Mouse (Mus musculus) intestine, embryonic 16.5 days (tissue): ENCODE results near the gene Vezt. TPM values are rescaled to one million over a fixed set of nuclear protein-coding genes. Genes with fewer than 3 reads are reported as not detected.
A peak's percentile ranks its signal among the peaks of the same experiment; 100 is the strongest.

ENCODE experiments used
- ATAC-seq: fragments of 200-750 bp; cut with Nextera tagmentation; 2 replicates; pipeline ENCODE4 v1.8.0; 2017; ENCODE audit warnings: moderate TSS enrichment, moderate library complexity
- H3K27ac ChIP-seq: fragments of 300-500 bp; sonication (generic); 2 replicates; pipeline ENCODE4 v1.5.1; 2014; ENCODE audit warnings: mild to moderate bottlenecking, low read length
- H3K27me3 ChIP-seq: fragments of 300-500 bp; sonication (generic); replicated peaks from 2 replicates; pipeline ENCODE4 v1.6.1; 2014; ENCODE audit warnings: low read length, control low read depth, mixed read lengths; ENCODE audit not compliant: control insufficient read depth, insufficient read depth
- H3K36me3 ChIP-seq: fragments of 300-500 bp; sonication (generic); 2 replicates; pipeline ENCODE4 v1.6.1; 2014; ENCODE audit warnings: low read length, control low read depth; ENCODE audit not compliant: control insufficient read depth, insufficient read depth
- H3K4me1 ChIP-seq: fragments of 300-500 bp; sonication (generic); 2 replicates; pipeline ENCODE4 v1.6.1; 2014; ENCODE audit warnings: low read length, control low read depth, mixed read lengths; ENCODE audit not compliant: control insufficient read depth, insufficient read depth
- H3K4me2 ChIP-seq: fragments of 300-500 bp; sonication (generic); 2 replicates; pipeline ENCODE4 v1.6.1; 2014; ENCODE audit warnings: low read depth, low read length, control low read depth
- H3K4me3 ChIP-seq: fragments of 300-500 bp; sonication (generic); 2 replicates; pipeline ENCODE4 v1.5.1; 2014; ENCODE audit warnings: mild to moderate bottlenecking, low read length
- H3K9ac ChIP-seq: fragments of 300-500 bp; sonication (generic); 2 replicates; pipeline ENCODE4 v1.6.1; 2014; ENCODE audit warnings: low read depth, low read length
- H3K9me3 ChIP-seq: fragments of 300-500 bp; sonication (generic); 2 replicates; pipeline ENCODE4 v1.6.1; 2016; ENCODE audit warnings: low read length, control low read depth; ENCODE audit not compliant: control insufficient read depth
- WGBS: fragments of 180-500 bp; shearing (Covaris S2); extraction: QIAGEN DNeasy Blood & Tissue Kit; methylation state at CpG from one replicate; pipeline ENCODE4 v1.1.7; 2014; 5-methylcytosine and 5-hydroxymethylcytosine counted together
- polyA plus RNA-seq: library from polyadenylated mRNA; unstranded; fragments of >200 nt; fragmentation: Nextera tagmentation; extraction: Ambion mirVana; gene quantifications from 2 replicates; pipeline ENCODE4 v1.2.1, GENCODE M21; 2015

Vezt gene
- polyA plus RNA-seq, 1 experiment from 2014 or later, result 18.5 TPM

DNA sequence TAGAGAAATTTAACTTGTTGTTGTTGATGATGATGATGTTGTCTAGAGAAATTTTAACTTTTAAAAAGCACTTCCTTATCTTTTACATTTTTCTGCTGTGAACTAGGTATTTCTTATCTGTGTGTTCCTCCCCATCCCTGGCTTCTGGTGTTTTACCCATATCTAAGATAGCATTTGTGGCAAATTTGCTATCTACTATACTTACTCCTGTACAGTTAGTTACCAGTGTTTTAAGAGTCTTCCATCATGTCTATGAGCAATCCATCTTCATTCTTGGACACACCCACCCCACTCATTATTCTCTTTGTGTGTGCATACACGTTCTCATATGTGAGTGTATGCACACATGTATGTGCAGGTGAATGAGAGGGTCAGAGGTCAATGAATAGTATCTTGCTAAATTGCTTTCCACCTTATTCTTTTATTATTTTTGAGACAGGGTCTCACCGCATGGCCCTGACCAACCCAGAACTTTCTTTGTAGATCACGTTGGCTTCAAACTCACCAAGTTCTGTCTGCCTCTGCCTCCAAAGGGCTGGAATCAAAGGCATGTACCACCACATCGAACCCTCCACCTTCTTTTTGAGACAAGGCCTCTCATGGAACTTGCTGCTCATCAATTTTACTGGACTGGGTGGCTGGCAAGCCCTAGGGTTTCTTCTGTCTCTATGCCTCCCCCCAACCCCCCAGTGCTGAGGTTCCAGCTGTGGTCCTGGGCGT, 123.3 kb downstream of the Vezt start:
- Histone ChIP-seq H3K27ac (no peak overlapping the region), H3K9ac (no peak overlapping the region), H3K36me3 (no peaks in the 10 kb centered on the region), H3K27me3 (no peaks in the 10 kb centered on the region), H3K4me2 (no peak overlapping the region), H3K9me3 (no peaks in the 10 kb centered on the region), H3K4me1 (no peaks in the 10 kb centered on the region), H3K4me3 (no peak overlapping the region)
- 85% methylated on average over 5 of the region's 5 CpGs for WGBS
- no peak for ATAC-seq

GRCm38 (mm10) chr10:93911326-93911725, 124.3 kb downstream of the Vezt start:
- Histone ChIP-seq H3K4me1 (no peaks in the 10 kb centered on the region), H3K9me3 (no peaks in the 10 kb centered on the region), H3K36me3 (no peaks in the 10 kb centered on the region), H3K4me2 (no peak overlapping the region), H3K4me3 (no peak overlapping the region), H3K27ac (no peak overlapping the region), H3K9ac (no peak overlapping the region), H3K27me3 (no peaks in the 10 kb centered on the region)
- ATAC-seq, result no peak
- 71% methylated on average over 5 of the region's 5 CpGs for WGBS

- Histone ChIP-seq H3K4me2 (no peak overlapping the region), H3K4me3 (no peak overlapping the region), H3K9me3 (no peaks in the 10 kb centered on the region), H3K27me3 (no peaks in the 10 kb centered on the region), H3K9ac (no peak overlapping the region), H3K4me1 (no peaks in the 10 kb centered on the region), H3K27ac (no peak overlapping the region), H3K36me3 (no peaks in the 10 kb centered on the region)
- no peak for ATAC-seq
- WGBS, result 70% methylated on average over 5 of the region's 5 CpGs
Measured at GRCm38 (mm10) chr10:93909811-93910446, 125.7 kb downstream of the Vezt start.

DNA sequence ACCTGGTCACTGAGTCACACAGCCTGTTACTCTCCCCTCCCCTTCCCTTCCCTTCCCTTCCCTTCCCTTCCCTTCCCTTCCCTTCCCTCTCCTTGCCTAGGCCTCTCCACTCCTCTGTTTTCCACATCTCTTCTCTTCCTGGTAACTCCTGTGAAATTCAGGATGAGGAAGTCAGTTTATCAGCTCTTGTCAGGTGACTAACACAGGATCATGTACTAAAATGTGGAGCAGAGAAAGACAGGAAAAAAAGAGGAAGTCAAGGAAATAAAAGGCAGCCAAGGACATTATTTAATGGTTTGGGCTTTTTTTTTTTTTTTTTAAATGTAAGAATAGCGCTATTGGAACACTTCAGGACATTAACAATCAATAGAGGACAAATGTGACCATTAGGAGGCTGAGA, 126.6 kb downstream of the Vezt start:
- Histone ChIP-seq H3K36me3 (no peaks in the 10 kb centered on the region), H3K4me2 (no peak overlapping the region), H3K27ac (no peak overlapping the region), H3K4me3 (no peak overlapping the region), H3K27me3 (no peaks in the 10 kb centered on the region), H3K4me1 (no peaks in the 10 kb centered on the region), H3K9ac (no peak overlapping the region), H3K9me3 (no peaks in the 10 kb centered on the region)
- WGBS, result 100% methylated on average over 1 of the region's 1 CpGs
- peak; percentile 50 for ATAC-seq

DNA sequence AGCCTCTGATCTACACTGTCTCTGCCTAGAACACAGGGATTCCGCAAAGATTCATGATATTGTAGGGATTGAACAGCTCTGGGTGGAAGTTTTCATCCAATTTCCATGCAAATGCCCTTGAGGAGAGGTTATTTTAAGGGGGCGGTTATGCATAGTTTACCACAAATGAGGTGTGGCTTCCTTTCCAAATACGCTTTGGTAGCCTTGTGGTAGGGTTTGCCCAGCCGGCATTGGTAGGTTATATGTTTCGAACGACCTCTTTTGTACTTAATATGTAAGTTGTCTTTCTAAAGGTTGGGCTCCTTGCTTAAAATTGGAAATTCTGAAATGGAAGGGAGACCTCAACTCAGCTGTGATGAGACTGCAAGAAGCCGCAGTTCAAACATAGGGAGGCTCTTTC, 127.1 kb downstream of the Vezt start:
- H3K9ac ChIP-seq, result no peak overlapping the region
- H3K4me2 ChIP-seq, result no peak overlapping the region
- no peaks in the 10 kb centered on the region for H3K27me3 ChIP-seq
- no peaks in the 10 kb centered on the region for H3K36me3 ChIP-seq
- no peaks in the 10 kb centered on the region for H3K9me3 ChIP-seq
- H3K4me3 ChIP-seq, result no peak overlapping the region
- WGBS, result 94% methylated on average over 7 of the region's 7 CpGs
- H3K27ac ChIP-seq, result no peak overlapping the region
- ATAC-seq, result no peak
- no peaks in the 10 kb centered on the region for H3K4me1 ChIP-seq

DNA sequence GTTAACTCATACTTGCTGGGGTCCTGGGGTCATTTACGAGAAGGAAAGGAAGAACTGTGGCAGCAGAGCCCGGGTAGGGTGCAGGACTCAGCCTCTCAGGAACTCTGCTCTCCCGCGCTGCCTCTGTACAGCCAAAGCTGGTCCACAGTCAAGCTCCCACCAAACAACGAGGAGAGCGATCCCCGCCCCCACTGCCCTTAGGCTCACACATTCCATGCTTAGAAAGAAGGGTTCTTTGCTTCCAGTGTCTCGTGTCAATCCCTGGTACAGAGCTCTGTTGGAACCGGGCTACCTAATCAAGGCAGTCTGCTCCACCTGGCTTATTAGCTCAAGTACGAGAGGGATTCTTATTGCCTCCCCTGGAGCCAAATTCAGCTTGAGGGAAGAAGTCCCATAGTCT, 128.2 kb downstream of the Vezt start:
- Histone ChIP-seq H3K4me1 (no peaks in the 10 kb centered on the region), H3K9me3 (no peaks in the 10 kb centered on the region), H3K4me3 (no peak overlapping the region), H3K27me3 (no peaks in the 10 kb centered on the region), H3K27ac (no peak overlapping the region), H3K4me2 (no peak overlapping the region), H3K36me3 (no peaks in the 10 kb centered on the region), H3K9ac (no peak overlapping the region)
- 51% methylated on average over 10 of the region's 10 CpGs for whole genome bisulfite sequencing
- ATAC-seq, result no peak

GRCm38 (mm10) chr10:93899907-93900306, 135.7 kb downstream of the Vezt start:
- WGBS, result 82% methylated on average over 11 of the region's 11 CpGs
- no peaks in the 10 kb centered on the region for H3K36me3 ChIP-seq
- H3K9me3 ChIP-seq, result no peaks in the 10 kb centered on the region
- H3K4me1 ChIP-seq, result no peaks in the 10 kb centered on the region
- H3K4me2 ChIP-seq, result no peak overlapping the region
- ATAC-seq, result peak; percentile 17; the same call in 1 of the 2 replicates
- H3K9ac ChIP-seq, result no peak overlapping the region
- H3K27me3 ChIP-seq, result no peaks in the 10 kb centered on the region
- H3K4me3 ChIP-seq, result no peak overlapping the region
- no peak overlapping the region for H3K27ac ChIP-seq

GRCm38 (mm10) chr10:93899303-93899702, 136.3 kb downstream of the Vezt start:
- Histone ChIP-seq H3K9ac (no peak overlapping the region), H3K4me1 (no peaks in the 10 kb centered on the region), H3K4me2 (no peak overlapping the region), H3K4me3 (no peak overlapping the region), H3K27ac (no peak overlapping the region), H3K27me3 (no peaks in the 10 kb centered on the region), H3K36me3 (no peaks in the 10 kb centered on the region), H3K9me3 (no peaks in the 10 kb centered on the region)
- ATAC-seq, result peak; percentile 92
- 48% methylated on average over 2 of the region's 2 CpGs for whole genome bisulfite sequencing

DNA sequence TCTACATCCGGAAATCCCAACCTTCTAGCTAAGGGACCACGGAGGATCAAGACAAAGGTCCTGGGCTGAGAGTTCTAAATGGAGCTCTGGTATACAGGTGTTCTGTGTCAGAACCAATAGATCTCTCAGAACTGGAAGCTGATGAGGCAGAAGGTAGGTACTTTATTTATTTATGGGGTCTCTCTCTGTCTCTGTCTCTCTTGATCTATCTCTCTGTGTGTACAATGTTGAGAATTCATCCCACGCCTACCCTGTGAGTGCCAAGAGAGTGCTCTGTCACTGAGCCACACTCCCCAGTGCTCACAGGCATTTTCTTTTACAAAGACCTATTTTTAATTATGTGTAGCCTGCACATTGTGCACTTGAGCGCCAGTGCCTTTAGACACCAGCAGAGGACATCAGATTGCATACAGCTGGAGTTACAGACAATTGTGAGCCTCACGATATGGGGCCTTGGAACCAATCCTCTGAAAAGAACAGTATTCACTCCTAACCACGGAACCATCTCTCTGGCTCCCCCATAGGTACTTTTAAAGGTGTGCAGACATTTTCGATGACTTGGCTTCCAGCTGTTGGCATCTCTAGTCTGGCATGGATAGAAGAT, 138.5 kb downstream of the Vezt start, which contains the start of gene Metap2:
Gene Metap2, minus strand, starts transcription at position 51 of the 604 bp plus-strand sequence.
- no peaks in the 10 kb centered on the region for H3K4me1 ChIP-seq
- no peaks in the 10 kb centered on the region for H3K36me3 ChIP-seq
- H3K27me3 ChIP-seq, result no peaks in the 10 kb centered on the region
- no peak within 1 kb of the TSS for H3K4me2 ChIP-seq
- H3K9me3 ChIP-seq, result no peaks in the 10 kb centered on the region
- no peak within 1 kb of the TSS for H3K4me3 ChIP-seq
- no peak within 1 kb of the TSS for H3K9ac ChIP-seq
- no peak within 1 kb of the TSS for H3K27ac ChIP-seq
- 70% methylated on average over 7 of the region's 7 CpGs for WGBS
- ATAC-seq, result no peak
